Mouse (Mus musculus) CH12F3 (cell line): ENCODE results near the gene Cmtr1.

ENCODE experiments used
- in situ Hi-C: fragments of 300-500 bp; cut with MboI; formaldehyde crosslinking; loops from 2 replicates; pipeline ENCODE4 v1.14.3; 2020; ENCODE audit warnings: low sequenced_read_pairs

Gene Cmtr1

DNA sequence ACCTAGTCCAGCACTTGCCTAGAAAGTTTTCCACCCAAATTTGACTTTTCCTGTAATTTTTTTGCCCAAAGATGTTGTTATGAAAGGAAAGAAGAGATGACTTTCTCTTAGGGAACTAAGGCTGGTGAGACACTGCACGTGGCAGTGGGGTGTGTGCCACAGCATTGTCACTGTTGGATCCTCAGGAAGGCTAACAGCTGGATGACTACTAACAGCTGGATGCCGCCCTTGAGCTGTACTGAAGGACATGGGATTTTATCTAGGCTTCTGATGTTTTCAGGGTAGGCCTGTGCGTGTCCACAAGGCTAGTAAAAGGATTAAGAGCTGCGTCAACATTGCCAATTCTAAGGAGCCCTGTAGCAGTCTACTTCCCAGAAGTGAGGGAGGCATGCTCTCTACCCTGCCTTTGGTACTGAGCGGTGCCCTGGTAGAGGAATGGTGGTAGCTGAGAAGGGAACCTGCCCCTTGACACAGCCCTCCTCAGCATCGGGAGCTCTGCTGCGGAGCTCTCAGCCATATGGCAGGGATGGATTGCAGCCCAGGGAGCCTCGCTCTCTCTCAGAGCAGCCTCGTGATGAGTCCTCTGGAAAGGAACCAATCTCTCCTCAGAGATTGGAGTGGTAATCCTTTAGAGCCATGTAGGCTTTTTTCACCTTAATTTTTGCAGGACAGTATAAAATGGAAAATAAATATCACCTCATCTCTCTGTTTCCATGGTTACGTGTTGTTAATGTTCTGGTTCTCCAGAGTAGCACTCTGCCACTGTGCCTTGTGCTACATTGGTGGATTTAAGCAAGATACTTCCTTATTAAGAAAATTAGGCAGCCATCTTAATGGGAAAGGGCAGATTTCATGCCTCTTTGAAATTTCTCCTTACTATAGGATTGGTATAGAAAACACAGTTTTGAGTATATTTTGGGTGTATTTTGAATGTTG lies 7.9 kb downstream of the Cmtr1 start:
- in situ Hi-C loops: no loop called here

DNA sequence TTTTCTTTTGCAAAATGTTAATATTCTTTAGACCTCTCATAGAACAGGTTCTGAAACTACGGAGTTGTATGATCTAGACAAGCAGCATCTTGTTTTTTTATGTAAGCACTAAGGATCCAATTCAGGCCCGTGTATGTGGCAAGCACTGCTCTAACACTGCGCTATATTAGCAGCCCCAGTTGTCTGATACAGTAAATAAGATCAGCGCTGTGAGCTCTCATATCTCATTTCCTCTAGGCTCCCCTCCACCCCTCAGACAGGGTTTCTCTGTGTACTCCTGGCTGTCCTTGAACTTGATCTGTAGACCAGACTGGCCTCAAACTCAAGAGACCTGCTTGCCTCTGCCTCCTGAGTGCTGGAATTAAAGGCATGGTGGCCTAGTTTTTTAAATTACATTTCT lies 8.6 kb downstream of the Cmtr1 start:
- in situ Hi-C loops: no loop called here

DNA sequence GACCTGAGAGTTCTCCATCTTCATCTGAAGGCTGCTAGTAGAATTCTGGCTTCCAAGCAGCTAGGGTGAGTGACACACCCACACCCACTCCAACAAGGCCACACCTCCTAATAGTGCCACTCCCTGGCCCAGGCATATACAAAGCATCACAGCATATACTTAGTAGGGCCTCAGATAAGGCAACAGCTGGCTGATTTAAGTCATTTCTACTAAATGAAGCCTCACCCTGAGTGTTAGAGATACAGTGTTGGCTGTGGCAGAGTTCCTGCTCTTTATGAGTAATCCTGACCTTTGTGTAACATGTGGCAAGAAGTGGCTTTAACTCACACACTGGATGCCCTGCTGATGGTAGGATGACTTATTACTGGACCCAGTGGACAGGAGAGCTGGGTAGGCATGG lies 9.5 kb downstream of the Cmtr1 start:
- in situ Hi-C loops: no loop called here

DNA sequence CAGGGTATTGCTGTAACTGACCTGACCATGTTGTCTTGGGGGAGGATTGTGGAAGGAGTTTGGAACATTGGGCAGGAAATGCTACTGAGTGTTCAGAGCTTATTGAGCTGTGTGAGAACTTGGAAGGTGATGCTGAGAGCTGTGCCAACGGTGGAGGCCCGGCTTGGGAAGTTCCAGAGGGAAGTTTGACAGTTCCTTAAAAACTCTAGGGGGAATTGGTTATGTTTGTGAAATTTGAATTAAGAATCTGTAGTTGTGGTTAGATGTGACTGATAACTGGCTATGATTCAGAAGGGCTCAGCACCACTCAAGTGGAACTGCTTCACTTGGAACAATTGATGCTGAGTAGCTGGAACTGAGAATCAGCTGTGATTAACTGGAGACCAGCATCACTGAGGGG lies 10.6 kb downstream of the Cmtr1 start:
- in situ Hi-C loops: no loop called here

DNA sequence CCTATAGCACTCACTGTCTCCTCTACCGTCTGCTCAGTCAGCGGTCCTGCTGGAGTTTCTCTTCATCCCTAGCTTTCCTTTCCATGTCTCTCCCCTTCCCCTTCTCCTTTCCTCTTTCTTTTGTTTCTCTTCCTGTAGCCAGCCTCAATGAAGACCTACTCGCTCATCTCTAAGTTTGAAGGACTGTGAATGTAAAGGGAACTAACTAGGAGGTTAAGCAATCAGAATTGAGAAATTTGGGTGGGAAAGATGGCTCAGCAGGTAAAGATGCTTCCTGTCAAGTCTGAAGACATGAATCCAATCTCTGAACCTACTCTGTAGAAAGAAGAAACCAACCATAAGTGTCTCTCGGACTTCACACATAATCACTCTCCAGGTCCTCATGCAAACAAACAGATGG lies 12.9 kb downstream of the Cmtr1 start:
- in situ Hi-C loops: no loop called here

DNA sequence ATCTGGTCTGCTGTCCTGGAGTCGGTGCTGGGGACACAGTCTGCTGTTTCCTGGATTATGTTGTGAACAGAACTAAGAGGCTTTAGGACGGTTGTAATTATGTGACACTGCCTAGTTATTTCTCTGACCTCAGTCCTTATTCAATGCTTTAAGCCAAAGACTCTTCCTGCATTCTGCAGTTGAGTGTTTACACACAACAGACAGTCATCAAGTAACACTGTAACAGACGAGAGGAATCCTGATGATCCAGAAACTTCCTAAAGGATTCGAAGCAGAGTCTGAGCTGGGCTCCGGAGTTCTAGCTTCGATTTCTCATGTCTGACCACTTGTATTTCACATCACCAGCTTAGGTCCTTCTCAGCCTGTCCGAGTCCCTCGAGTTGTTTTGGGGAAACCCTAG lies 18.1 kb downstream of the Cmtr1 start:
- in situ Hi-C loops: no loop called here

DNA sequence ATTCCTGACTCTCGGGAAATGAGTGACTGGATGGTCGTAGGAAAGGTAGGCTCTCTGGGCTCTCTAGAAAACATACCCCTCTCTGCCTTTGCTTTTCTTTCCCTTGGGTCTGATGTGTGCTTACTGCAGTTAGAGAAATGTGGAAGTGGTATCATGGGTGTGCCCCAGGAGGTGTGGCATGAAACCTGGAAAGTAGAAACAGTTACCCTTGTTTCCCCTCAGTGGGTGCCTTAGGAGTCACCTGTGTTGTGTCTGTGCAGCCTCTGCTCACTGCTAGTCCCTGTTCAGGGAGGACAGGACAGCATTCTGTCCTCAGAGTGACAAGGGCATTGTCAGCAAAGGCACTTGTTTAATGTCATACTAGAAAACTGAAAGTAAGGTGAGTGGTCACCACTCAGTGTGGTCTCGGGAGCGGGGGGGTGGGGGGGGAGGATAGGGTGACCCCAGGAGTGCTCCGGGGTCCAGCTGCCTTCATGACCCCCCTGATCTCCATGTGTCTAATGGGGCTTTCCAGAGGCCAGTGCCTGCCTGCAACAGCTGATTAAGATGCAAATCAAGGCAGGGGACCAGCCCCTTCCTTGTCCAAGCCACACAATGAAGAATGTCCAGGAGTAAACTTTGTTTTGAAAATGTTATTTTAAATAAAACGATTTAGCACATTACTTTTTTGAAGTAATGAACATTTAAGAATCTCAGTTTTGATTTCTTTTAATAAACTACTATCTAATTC lies 18.8 kb downstream of the Cmtr1 start:
- in situ Hi-C loops: no loop called here

DNA sequence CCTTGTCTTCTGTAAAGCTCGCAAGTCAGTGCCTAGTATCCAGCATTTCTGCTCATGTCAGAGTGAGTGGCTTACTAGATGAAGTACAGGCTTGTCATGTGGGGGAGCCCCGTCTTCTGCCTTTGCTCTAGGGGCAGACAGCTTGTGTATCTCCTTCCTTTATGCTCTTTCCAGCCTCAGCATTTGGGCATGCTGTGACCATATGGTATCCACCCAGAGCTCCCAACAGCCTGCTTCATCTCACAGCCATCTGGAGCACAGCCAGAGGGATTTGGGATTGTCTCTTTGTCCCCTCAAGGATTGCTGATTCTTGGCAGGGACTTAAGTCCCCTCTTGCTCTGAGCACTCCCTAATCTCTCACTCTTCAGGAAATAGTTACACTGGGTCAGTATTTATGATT lies 19.8 kb downstream of the Cmtr1 start:
- in situ Hi-C loops: no loop called here

DNA sequence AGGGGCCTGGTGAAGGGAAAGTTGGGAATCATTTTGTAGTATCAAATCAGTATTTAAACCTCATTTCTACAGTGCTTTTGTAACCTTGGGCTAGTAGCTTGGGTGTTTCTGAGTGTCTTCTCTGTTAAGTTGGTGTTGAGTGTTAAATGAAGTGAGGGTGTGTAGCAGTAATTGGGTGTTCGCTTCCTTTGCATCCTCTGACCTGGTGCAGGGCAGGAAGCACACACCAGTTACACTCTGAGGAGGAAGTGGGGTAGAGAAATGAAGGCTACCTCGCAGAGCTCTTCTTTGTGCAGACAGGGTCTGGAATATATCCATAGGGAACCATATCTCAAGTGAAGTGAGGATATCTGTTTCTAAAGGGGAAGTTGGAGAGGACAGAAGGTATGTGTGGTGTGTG lies 20.5 kb downstream of the Cmtr1 start:
- in situ Hi-C loops: no loop called here

DNA sequence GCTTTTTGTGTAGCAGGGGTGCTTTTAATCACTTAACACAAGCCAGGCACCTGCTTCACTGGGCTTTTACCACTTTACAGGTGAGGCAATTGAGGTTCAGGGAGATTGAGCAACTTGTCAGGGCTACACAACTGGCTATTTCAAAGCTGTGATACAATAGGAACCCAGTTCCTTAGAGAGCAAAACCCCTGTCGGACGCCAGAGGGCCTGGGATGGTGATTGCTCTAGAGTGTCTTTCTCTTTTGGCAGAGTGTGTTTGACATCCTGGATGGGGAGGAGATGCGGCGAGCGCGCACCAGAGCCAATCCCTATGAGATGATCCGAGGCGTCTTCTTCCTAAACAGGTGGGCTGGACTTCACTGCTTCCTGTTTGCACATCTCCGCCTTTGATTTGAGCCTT lies 21.3 kb downstream of the Cmtr1 start:
- in situ Hi-C loops: no loop called here

DNA sequence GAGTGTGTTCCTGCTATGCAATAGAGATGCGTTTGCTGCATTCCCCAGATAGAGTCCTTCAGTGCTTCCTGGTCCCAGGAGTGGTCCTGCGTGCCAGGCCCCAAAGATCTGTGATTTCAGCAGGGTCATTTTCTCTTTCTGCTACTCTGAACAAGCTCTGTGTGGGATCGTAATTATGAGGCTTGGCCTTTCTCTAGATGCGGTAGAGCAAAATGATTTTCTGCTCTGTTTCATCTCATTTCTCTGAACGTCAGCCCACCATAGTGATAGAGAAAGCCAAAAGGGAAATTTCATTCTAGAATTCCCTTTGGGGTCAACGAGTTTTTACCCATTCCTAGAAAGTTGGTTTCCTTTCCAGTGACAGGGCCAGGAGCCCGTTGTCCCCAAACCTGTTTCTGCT lies 21.9 kb downstream of the Cmtr1 start:
- in situ Hi-C loops: no loop called here

DNA sequence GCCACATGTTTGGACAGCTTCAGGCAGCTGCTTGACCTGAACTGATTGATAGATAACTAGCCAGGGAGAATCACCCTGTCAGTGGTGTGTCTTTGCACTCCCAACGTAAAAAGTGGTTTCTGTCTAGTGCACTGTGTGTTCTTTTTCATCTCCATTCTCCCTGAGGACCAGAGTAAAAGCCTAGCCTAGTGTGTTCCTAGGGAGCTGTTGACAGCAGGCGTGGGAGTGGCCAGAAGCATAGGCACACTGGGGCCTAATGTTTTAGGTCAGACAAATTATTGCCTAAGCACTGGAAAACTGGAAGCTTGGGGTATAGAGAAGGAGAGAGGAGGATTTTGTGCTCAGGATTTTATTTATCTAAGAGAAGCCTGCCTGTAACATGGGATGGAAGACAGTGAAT lies 22.7 kb downstream of the Cmtr1 start:
- in situ Hi-C loops: no loop called here

DNA sequence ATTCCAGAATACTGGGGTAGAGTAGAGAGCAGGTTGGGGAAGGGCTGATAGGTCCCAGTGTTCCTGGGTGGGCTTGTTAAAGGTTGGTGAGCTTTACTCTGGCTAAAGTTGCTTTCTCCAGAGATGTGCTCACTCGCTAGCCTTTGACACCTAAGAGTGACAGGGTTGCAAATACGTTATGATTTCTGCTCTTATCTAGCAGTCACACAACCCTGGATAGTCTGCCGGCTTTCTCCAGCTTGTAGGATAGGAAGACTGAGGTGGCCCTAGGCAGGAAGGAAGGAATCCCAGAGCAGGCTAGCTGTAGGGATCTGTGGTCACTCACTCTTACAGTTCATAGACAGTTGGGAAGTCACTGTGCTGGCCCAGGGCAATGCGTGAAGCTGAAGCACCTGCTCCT lies 23.9 kb downstream of the Cmtr1 start:
- in situ Hi-C loops: no loop called here

DNA sequence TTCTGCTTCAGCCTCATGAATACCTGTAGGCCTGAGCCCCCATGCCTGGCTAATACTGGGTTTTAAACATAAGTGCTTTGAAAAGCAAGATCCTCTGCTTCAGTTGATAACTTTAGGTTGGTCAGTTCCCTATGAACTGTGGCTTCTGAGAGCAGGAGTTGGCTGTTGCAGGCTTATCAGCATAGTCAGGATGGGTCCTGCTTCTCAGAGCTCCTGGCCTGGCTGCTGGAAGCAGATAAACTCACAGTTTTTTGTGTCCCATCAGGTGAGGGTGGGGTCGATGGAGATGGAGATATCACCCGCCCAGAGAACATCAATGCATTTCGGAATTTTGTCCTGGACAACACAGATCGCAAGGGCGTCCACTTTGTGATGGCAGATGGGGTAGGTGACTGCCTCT lies 26.4 kb downstream of the Cmtr1 start:
- in situ Hi-C loops: no loop called here

DNA sequence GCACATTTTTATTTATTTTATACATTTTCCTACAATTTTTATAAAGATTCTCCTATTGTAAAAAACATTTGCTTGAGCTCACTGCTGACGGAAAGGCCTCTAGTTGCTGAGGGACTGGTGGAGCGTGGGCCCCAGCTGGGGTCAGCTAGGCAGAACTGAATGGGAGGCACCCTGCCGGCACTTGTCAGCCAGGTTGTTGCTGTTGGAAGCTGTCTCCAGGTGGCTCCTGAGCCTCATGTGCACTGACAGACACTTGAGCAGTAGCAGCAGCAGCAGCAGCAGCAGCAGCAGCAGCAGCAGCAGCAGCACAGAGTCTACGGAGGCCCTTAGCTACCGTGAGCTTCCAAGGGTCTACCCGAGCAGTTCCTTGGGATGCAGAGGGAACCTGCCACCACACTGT lies 27.0 kb downstream of the Cmtr1 start:
- in situ Hi-C loops: no loop called here

DNA sequence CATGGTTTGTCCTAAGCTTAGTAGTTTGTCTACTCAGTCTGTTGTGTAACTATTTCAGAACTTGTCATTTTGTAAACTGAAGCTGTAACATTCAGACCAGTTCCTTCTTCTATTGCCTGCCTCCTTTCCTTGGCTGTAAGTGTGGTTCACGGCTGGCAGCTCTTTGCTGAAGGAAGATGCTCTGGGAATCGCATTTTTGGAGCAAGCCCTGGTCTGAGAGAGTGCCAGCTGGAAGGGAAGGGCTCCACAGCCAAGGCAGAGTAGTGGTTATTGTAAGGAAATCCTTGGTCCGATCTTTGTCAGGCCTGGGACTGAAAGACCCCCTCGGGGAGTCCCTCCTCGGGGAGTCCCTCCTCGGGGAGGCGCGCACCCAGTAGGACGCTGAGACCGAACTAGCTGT lies 28.2 kb downstream of the Cmtr1 start:
- in situ Hi-C loops: no loop called here

DNA sequence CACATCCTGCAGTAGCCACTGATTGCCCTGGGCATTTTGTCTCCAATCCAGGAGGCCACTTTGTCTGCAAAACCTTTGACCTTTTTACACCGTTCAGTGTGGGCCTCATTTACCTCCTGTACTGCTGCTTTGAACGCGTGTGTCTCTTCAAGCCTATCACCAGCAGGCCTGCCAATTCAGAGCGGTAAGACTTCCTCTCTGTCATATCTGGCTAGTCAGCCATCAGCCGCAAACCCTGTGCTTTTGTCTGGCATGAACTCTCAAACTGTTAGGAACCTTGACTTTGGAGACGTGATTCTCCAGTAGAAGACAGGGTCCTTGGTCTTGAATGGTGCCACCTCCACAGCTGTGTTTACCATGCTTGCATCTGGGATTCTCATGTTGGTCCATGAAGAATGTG lies 29.9 kb downstream of the Cmtr1 start:
- in situ Hi-C loops: no loop called here

DNA sequence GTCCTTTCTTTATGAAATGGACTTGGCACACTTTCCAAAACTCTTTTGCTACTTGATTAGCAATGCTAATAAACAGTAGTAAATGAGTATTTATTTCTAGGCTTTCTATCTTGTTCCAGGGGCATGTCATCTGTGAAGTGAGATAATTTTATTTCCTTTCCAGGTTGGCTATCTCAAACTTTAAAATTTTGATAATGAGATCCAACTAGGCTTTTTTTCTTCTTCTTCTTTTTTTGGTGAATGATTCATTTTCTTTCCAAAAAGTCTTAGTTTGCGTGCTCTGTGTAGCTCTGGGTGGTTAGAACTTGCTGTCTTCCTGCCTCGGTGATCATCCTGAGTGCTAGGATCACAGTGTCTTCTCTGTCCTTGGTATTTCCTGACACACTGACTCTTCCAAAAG lies 32.4 kb downstream of the Cmtr1 start:
- in situ Hi-C loops: no loop called here

DNA sequence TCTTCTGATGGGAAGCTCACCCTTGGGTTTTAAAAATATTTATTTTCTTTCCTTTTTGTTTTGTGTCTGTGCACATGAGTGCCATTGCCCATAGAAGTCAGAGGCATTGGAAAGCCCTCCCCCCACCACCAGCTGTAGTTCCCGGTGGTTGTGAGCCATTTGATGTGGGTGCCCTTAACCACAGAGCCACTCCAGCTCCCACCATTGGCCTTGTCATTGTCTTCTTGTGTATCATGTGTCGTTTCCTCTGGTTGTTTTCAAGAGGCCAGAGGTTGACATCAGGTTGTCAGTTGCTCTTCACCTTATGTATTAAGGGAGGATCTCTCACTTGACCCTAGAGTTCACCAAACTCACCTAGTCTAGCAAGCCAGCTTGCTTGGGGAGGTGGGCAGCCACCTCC lies 33.2 kb downstream of the Cmtr1 start:
- in situ Hi-C loops: no loop called here

DNA sequence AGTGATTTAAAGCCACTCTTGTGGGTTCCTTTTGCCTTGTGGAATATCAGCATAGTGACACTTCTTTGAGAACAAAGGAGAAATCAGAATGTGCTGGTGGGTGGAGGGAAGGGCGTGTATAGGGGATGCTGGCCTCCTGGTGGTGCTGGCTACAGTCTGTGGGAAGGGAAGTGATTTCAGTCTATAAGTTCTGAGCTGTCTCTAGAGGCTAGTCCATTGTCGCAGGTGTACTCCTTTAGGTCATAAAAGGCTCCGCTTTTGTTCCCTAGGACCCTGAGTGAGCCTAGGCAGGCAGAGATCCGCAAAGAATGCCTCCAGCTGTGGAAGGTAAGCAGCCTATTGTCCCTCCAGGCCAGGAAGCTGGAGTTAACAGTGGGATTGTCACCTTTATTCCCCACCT lies 34.1 kb downstream of the Cmtr1 start:
- in situ Hi-C loops: no loop called here

DNA sequence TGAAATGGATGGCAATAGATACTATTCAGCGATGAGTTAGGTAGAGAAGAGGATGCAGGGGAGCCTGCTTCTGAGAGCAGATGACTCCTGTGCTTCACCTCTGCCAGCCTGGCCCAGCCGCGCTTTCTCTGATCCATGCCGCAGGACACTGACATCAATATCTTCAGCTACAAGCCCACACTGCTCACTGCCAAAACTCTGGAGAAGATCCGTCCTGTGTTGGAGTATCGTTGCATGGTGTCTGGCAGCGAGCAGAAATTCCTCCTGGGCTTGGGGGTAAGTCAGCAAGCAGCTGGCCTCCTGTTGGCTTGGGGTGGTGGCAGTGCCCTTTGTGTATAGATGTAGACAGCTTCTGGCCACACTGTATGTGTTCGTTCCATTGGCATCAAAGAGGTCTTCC lies 36.5 kb downstream of the Cmtr1 start:
- in situ Hi-C loops: no loop called here

DNA sequence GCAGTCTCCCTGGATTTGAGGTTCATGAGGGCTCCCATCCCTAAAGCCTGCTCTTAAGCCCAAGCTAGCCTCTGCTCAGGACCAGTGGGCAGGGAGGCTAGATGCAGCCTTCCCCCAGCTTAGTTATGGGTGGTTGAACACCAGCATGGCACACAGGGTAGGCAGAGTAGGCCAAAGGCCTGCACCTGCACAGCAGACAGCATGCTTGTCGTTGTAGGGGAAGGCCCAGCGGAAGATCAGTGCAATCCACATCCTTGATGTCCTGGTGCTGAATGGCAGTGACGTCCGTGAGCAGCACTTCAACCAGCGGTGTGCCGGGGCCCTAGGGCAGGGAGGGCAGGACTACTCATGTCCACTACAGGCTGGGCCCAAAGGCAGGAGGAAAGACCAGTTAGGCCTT lies 38.0 kb downstream of the Cmtr1 start:
- in situ Hi-C loops: no loop called here
